Mouse (Mus musculus) small intestine, adult 2 months (tissue): ENCODE data around the gene Urod.

Source experiments
- CTCF ChIP-seq: fragments of 200-500 bp; IDR thresholded peaks from 2 replicates; pipeline ENCODE4 v1.5.1; 2012; ENCODE audit warnings: low read depth, mild to moderate bottlenecking, control low read depth, inconsistent platforms, low read length, moderate library complexity, mixed read lengths; ENCODE audit not compliant: insufficient replicate concordance, insufficient read length; ENCODE audit errors: extremely low read depth
- POLR2A ChIP-seq: fragments of 200-500 bp; IDR thresholded peaks from 2 replicates; pipeline ENCODE4 v1.6.1; 2012; ENCODE audit warnings: low read depth, mild to moderate bottlenecking, control low read depth, inconsistent platforms, low read length, moderate library complexity

- no peak for TF ChIP-seq POLR2A
- TF ChIP-seq CTCF = no peak
These were observed 23.5 kb upstream of the Urod start for GRCm38 (mm10) chr4:117017738-117018137.
